Mouse (Mus musculus): ENCODE results near the gene Krt79.

Krt79 gene

DNA sequence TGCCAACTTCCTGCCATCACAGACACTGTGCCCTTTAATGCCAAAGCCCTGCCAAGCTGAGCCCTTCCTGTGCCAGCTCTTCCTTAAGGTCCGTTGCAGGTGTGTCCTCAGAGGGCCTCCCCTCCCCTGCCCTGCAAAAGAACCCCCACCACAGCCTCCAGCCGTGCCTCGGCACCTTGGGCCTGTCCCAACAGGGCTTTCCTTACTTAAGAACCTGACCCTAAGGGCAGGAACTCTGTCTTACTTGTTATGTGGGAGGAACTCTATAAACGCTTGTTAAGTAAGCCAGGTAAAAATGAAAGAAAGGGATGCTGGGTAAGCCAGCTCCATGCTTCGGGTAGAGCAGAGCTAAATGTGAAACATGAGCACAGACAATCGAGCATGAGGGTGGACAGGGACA lies 7.1 kb downstream of the Krt79 start:
- DNase-seq (ENCODE audit: low spot score): no peak

DNA sequence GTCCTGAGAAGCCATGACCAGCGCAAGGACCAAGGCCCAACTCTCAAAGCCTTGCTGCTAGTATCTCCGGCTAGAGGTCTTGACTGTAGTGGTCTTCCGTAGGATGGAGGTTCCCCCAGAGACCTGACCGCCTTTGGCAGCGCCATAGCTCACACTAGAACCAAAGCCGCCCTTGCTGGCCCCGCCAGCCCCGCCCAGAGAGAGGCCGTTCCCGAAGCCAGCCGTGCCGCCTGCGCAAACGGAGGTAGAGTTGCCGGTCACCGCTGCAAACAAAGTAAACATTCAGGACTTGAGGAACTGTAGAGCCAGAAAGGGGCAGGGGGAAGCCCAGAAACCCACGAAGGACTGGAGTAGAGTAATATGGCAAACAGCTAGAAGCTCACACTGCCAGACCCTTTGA lies 10.5 kb downstream of the Krt79 start:
- peak; percentile 24 for DNase-seq (ENCODE audit: low spot score)

DNA sequence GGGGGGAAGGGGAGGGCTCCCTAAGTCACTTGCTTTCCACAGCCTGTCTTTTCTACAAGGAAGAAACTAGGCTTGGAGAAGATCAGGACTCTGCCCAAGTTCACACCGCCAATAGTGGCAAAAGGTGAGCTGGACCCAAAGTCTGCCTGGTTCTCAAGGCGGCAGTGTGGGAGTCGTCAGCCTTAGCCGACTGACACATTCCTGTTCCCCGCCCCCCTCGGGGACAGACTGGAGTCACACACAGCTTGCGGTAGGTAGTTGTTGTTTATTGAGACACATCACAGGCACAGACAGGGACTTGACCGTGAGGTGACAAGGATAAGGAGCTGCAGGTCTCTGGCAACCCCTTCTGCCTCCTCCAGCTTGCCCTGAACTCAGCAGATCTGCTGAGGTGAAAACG lies 11.0 kb downstream of the Krt79 start:
- no peak for DNase-seq (ENCODE audit: low spot score)

DNA sequence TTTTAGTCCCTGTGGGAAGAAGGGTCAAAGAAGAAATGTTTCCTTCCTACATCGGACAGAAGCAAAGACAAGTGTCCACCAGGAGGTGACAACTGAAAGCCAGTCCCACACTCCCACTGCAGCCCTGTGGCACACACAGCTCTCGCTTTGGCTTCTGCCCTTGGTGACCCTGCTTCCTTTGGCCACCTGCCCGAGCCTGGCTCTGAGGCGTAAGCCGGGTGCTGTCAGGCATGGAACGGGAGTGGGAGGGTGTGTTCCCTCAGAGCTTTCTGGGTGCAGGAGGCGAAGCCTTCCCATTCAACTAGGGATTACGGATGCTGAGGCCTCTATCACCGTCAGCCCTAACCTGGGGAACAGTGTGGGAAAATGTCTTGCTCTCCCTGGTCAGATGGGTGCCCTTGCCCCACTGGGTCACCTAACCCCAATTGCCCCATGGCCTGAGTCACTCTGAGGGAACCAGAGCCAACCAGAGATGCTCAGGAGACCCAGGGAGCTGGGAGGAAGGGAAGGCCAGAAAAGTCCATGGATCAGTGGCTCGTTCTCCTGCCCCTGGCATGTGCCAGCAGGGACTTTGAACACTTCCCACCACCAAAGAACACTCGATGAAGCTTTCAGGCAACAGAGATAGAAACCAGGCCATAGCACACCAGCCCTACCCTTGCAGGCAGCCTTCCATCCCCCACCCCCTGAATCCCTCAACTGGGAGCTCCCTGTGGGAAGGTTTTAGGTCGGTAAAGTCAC lies 12.6 kb downstream of the Krt79 start:
- DNase-seq (ENCODE audit: low spot score): no peak

GRCm38 (mm10) chr15:101925041-101925440 lies 15.1 kb downstream of the Krt79 start:
- DNase-seq (ENCODE audit: low spot score): no peak

DNA sequence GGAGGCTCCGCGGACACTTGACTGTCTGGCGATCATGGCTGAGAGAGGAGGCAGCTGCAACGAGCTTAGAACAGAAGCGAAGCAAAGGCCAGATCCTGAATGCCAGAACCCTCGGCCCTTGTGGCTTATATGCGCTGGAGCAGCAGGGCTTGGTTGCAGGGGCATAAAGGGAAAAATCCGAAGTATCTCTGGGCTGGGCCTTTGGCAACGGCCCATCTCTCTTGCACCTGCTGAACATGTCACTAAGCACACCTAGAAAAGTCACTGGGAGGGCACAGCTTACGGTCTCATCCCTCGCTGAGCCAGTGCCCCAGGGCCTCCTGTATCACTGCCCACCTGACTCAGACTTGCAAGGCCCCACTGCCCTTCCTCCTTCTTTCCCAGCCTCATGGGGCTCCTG lies 15.5 kb downstream of the Krt79 start, which contains the start of gene Krt4:
Gene Krt4, minus strand, starts transcription at position 101 of the 400 bp plus-strand sequence.
- no peak for DNase-seq (ENCODE audit: low spot score)

DNA sequence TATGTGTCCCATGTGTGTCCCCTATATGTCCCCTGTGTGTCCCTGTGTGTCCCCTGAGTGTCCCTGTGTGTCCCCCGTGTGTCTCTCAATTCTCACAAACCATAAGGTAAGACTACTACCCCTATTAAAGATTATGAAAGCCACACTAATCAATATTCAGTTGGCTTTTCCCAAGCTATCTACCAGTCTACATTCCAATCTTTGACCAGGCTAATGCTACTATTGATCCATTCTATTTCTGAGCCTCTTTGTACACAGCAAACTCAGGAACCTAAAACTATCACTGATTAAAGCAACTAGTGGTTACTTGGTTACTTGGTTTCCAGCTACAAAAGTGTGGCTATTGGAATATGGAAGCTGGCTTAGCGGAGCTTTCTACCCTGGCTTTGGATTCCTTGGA lies 17.8 kb downstream of the Krt79 start:
- no peak for DNase-seq (ENCODE audit: low spot score)

DNA sequence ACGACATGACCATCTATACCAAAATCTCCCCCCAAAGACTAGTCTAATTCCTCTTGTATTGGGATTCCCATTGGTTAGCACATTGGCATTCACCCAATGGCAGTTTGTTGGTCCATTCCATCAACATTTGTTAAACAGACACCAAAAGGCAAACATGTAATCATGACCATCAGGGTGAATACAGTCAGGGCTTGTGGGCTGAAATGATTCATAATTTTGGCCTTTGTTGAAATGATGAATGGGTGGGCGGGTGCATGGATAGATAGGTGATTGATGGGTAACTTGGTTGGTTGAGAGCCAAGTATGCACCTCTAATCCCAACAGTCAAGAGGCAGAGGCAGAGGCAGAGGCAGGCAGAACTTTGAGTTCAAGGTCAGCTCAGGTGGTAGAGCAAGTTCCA lies 24.1 kb downstream of the Krt79 start:
- no peak for DNase-seq (ENCODE audit: low spot score)

- DNase-seq (ENCODE audit: low spot score): no peak
Observed at GRCm38 (mm10) chr15:101904849-101905248, 35.3 kb downstream of the Krt79 start.

- DNase-seq (ENCODE audit: low spot score): no peak
Observed at GRCm38 (mm10) chr15:101902171-101903149, 37.7 kb downstream of the Krt79 start.

DNA sequence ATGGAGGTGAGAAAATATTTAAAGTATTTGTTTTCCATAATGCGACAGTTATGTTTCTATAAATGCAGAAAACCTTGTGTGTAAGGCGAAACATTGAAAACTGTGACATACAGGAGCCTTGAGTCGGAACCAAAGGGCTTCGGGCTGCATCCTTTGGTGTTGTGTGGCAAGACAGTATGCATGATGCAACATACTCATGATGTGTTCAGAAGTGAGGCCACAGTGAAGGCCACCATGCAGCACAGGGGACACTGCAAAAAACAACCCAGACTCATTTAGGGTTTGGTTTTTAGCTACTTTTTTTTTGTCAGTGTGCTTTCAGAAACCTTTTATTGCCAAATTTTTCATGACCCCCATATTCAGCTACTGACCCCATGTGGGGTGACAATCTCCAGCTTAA lies 44.9 kb downstream of the Krt79 start:
- no peak for DNase-seq (ENCODE audit: low spot score)

DNA sequence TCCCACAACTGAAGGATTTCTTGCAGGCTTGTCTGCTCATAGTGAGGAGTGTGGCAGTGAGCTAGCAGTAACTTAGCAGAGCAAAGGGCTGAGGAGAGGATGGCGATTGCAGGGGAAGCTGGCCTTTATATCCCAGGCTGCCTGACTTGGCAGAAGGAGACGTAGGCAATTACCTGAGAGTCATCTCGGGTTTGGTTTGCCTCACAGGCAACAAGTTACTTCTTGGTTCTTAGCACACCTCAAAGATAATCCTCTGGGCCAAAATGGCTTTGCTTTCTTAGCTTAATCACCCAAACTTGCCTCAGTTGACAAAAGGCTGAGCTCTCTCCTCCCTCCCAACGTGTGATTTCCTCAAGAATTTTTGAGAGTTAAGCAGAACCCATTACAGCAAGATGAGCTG lies 47.3 kb downstream of the Krt79 start, which contains the start of gene Krt76:
Gene Krt76, minus strand, starts transcription at position 101 of the 400 bp plus-strand sequence.
- DNase-seq (ENCODE audit: low spot score): no peak

GRCm38 (mm10) chr15:101879776-101880175 lies 60.3 kb downstream of the Krt79 start:
- DNase-seq (ENCODE audit: low spot score): peak; percentile 13

Measured in yolk sac, embryonic 10.5 days (tissue).